ENCODE assay signal across 21 mouse cellular contexts in the genomic region with DNA sequence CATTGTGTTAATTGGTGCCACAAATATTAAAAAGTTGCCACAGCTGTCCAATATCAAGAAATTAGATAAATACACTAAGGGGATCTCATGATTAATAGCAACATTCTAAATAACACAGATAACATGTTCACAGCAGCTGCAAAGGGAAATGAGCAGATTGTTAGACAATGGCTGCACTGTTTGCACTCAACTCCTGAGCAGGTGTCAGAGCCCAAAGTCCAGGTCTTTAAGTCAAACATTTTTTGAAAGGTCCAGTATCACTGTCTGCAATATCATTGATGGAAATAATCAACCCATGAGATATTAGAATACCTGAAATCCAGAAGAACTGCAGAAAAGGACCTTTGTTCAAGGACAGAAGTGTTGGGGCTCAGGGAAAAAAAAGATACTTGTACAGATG. TPM values are rescaled to one million over a fixed set of nuclear protein-coding genes. Genes with fewer than 3 reads are reported as not detected.
"Had no signal": no experiment of that assay in that cellular context is flagged by ENCODE, and none has a peak within 500 bp of the region (broad histone marks: within the 10 kb centered on the region; RNA-seq: fewer than 3 reads in every experiment).

No protein-coding gene starts in this region.

- H3K36me3 ChIP-seq: kidney, embryonic 15.5 days; limb, embryonic 12.5 days; limb, embryonic 15.5 days; liver, embryonic 15.5 days; midbrain, embryonic 10.5 days; midbrain, embryonic 13.5 days; neural tube, embryonic 13.5 days had no signal

- H3K9ac ChIP-seq: kidney, embryonic 15.5 days; limb, embryonic 12.5 days; limb, embryonic 15.5 days; liver, embryonic 15.5 days; lung, embryonic 14.5 days; midbrain, embryonic 13.5 days; neural tube, embryonic 13.5 days had no signal

- H3K4me1 ChIP-seq: liver, embryonic 15.5 days; neural tube, embryonic 13.5 days had no signal

- ATAC-seq: lung, postnatal 0 days; midbrain, embryonic 13.5 days; midbrain, embryonic 16.5 days had no signal

- H3K27me3 ChIP-seq: kidney, embryonic 15.5 days; limb, embryonic 12.5 days; limb, embryonic 15.5 days; liver, embryonic 15.5 days; neural tube, embryonic 13.5 days had no signal

- DNase-seq: kidney, adult 8-10 months; kidney, postnatal 10 days; kidney, postnatal 36 days; left cerebral cortex, postnatal 4 days; lung, embryonic 14.5 days; thymus, adult 18-20 months; thymus, postnatal 36 days had no signal

- H3K4me2 ChIP-seq: kidney, embryonic 15.5 days; limb, embryonic 12.5 days; limb, embryonic 15.5 days; liver, embryonic 11.5 days; liver, embryonic 15.5 days; lung, embryonic 14.5 days; midbrain, embryonic 13.5 days; neural tube, embryonic 13.5 days had no signal

- H3K27ac ChIP-seq: kidney, embryonic 15.5 days; limb, embryonic 12.5 days; limb, embryonic 15.5 days; liver, embryonic 15.5 days; midbrain, embryonic 10.5 days; midbrain, embryonic 13.5 days; neural tube, embryonic 13.5 days had no signal

- H3K4me3 ChIP-seq: kidney, embryonic 15.5 days; limb, embryonic 12.5 days; limb, embryonic 15.5 days; liver, embryonic 15.5 days; megakaryocyte, embryonic 14.5 days; midbrain, embryonic 10.5 days; midbrain, embryonic 13.5 days; myocyte; neural tube, embryonic 13.5 days had no signal

- H3K9me3 ChIP-seq: kidney, embryonic 15.5 days; limb, embryonic 12.5 days; limb, embryonic 15.5 days; liver, embryonic 15.5 days; megakaryocyte, embryonic 14.5 days; midbrain, embryonic 13.5 days; neural tube, embryonic 13.5 days had no signal

RNA-seq across cellular contexts. Expression of a gene that starts 53.4 kb away (rescaled TPM):
- total RNA-seq: monocyte, adult 5-6 weeks; neutrophil, adult 5-6 weeks had no signal
- polyA plus RNA-seq: myocyte had no signal
